Mouse (Mus musculus) ES-Bruce4 (cell line): Measurements from ENCODE around the gene Nnmt.

Source experiments
- CTCF ChIP-seq: IDR thresholded peaks from one replicate; pipeline ENCODE4 v1.8.1; 2011; ENCODE audit warnings: low read depth, low read length
- EP300 ChIP-seq: IDR thresholded peaks from 2 replicates; pipeline ENCODE4 v1.6.1; 2011; ENCODE audit warnings: low read depth, low read length; ENCODE audit not compliant: insufficient read depth

DNA sequence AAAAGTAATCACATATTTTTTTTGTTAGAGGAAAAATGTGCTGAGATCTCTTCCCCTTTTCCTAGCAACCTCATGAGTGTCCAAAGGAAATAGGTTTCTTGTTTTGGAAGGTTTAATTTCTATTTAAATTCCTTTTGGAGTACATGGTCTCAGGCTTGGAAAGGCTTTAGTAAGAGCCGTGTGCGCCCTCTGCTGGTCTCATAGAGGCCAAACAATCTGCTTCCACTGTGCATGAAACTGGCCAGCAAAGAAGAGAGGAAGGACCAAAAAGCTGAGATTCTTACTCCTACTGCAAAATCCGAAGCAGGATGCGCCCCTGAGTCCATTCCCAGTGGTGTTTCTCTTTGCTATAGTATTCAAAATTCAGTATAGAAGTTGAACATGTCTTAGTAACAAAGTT, 18.6 kb downstream of the Nnmt start:
- peak; percentile 76 for TF ChIP-seq CTCF
- TF ChIP-seq EP300 = no peak
